Mouse (Mus musculus) C3H10T1/2 (cell line): Measurements from ENCODE around the gene Acss3. TPM values are rescaled to one million over a fixed set of nuclear protein-coding genes. Genes with fewer than 3 reads are reported as not detected.

Source experiments
- polyA plus RNA-seq, 2 experiments: library from polyadenylated mRNA; unstranded; fragments of >200 nt; fragmentation: generic; extraction: Trizol; gene quantifications; one replicate each; pipeline ENCODE4 v1.2.1; 2012; ENCODE audit warnings: missing spikeins in 2 of 2

The Acss3 gene
- under 1 TPM in 1 of 2 experiments, not detected in 1; 0.48 TPM for polyA plus RNA-seq

GRCm38 (mm10) chr10:107123529-107124335 is at the start of gene Acss3:
Gene Acss3, minus strand, starts transcription at chr10:107123668.

Other genes with a start within 250 kb of the Acss3 start
- not detected for gene Lin7a, start 148.0 kb upstream of the Acss3 start, polyA plus RNA-seq